Mouse (Mus musculus): ENCODE results near the gene Il20. TPM values are rescaled to one million over a fixed set of nuclear protein-coding genes. Genes with fewer than 3 reads are reported as not detected.

Il20 gene
- polyA plus RNA-seq (2011; ENCODE audit: insufficient read length, low read depth, missing spikeins) = not detected in 2 replicates

DNA sequence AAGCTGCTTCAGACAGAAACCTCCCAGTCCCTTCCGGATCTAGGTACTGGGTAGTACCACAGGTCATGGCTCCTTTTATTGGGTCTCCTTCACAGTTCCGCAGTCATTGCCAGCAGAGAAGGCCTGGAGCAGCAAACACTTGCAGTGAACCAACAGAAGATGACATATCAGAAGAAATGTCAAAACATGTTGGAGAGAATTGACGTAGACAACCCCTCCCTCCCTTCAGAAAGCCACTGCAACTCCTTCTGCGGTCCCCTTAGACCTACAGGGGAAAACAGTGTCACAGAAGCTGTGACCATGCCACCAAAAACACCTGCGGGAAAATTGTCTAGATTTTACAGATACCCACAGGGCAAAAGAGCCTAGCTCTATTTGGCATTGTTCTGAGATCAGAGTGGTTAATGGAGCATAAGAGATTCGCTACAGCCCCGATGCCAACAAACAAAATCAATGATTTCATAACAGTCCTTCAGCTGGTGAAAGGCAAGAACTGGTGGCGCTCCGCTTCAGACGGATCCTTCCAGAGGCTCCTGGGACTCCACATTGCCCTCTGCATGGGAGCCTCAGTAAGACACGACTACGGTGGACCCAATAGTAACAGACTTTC lies at the start of gene Il20:
Gene Il20 (minus strand): TSS at position 51 of the 610 bp plus-strand sequence.
- Histone ChIP-seq H3K4me3 (ENCODE audit: insufficient read depth, low read length) (no peak within 1 kb of the TSS), H3K27ac (ENCODE audit: insufficient read depth, low read length) (no peak within 1 kb of the TSS), H3K4me1 (ENCODE audit: control insufficient read depth, insufficient read depth, low read length) (no peaks in the 10 kb centered on the region)
- no peak for TF ChIP-seq CTCF (IDR thresholded peaks at IDR 0.05; ENCODE audit: borderline replicate concordance, insufficient read depth, low read length)
- TF ChIP-seq POLR2A (IDR thresholded peaks at IDR 0.05; ENCODE audit: low read depth, low read length) = no peak

DNA sequence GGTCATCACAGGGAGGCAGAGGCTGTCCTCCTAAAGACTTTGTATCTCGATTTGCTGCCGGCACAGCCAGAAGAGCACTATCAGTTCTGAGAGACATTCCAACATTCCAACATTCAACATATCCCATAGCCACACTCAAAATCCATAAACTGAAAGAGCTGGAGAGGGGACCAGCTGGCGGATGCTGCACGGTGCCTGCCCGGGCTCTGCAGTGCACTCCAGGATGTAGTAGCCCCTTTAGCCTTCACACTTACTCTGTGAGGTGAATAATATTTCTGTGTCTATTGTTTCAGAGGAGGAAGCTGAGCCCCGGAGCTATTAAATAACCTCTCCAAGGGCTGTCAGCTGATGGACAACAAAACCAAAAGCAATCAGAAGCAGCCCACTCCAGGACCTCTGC lies 35.7 kb upstream of the Il20 start:
- H3K4me1 ChIP-seq (ENCODE audit: control insufficient read depth, insufficient read depth, low read length) = no peaks in the 10 kb centered on the region
- H3K4me3 ChIP-seq (ENCODE audit: insufficient read depth, low read length) = no peak overlapping the region
- TF ChIP-seq POLR2A (IDR thresholded peaks at IDR 0.05; ENCODE audit: low read depth, low read length) (no peak), CTCF (IDR thresholded peaks at IDR 0.05; ENCODE audit: borderline replicate concordance, insufficient read depth, low read length) (no peak)
- no peak overlapping the region for H3K27ac ChIP-seq (ENCODE audit: insufficient read depth, low read length)

DNA sequence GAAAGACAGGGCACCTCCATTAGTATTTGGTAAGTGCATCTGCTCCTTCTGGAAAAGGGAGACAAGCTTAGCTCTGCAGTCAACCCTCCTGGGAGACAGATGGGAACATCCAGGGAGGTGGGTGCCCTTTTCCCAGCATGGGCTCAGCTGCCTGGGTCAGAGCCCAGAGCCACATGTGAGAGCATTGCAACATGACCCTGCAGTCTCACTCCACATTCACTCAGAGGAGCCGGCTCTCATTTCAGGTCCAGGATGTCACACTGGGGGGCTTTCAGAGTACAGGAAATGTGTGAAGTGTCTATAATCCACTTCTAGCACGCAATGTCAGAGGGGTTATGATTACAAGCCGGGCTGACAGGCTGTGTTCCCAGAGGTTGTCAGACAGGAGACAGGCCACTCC lies 30.6 kb upstream of the Il20 start:
- TF ChIP-seq CTCF (IDR thresholded peaks at IDR 0.05; ENCODE audit: borderline replicate concordance, insufficient read depth, low read length) (no peak), POLR2A (IDR thresholded peaks at IDR 0.05; ENCODE audit: low read depth, low read length) (no peak)
- Histone ChIP-seq H3K27ac (ENCODE audit: insufficient read depth, low read length) (no peak overlapping the region), H3K4me3 (ENCODE audit: insufficient read depth, low read length) (no peak overlapping the region), H3K4me1 (ENCODE audit: control insufficient read depth, insufficient read depth, low read length) (no peaks in the 10 kb centered on the region)

GRCm38 (mm10) chr1:130940065-130940687 lies 28.9 kb upstream of the Il20 start, which contains the start of gene Il19:
Gene Il19, minus strand, starts transcription at chr1:130940115.
- TF ChIP-seq CTCF (IDR thresholded peaks at IDR 0.05; ENCODE audit: borderline replicate concordance, insufficient read depth, low read length) (no peak), POLR2A (IDR thresholded peaks at IDR 0.05; ENCODE audit: low read depth, low read length) (no peak)
- H3K4me1 ChIP-seq (ENCODE audit: control insufficient read depth, insufficient read depth, low read length) = no peaks in the 10 kb centered on the region
- no peak within 1 kb of the TSS for H3K27ac ChIP-seq (ENCODE audit: insufficient read depth, low read length)
- H3K4me3 ChIP-seq (ENCODE audit: insufficient read depth, low read length) = no peak within 1 kb of the TSS

DNA sequence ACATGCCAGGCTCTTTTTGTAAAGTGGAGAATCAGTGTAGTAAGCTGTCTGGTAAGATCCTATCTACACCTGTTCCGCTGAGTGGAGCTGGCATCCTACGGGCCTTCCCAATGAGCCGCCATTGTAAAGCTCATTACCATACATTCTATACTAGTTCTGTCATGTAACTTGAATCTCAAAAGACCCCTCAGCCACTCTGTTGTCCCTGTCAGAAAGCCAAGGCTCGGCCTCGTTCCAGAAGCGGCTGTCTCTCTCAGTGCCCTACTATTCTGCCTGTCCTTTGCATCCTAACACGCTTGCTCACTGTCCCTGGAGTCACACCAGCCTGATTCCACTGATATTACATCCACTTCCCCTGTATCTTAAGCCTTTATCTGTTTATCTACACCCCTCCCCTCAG lies 26.9 kb upstream of the Il20 start:
- Histone ChIP-seq H3K27ac (ENCODE audit: insufficient read depth, low read length) (no peak overlapping the region), H3K4me3 (ENCODE audit: insufficient read depth, low read length) (no peak overlapping the region), H3K4me1 (ENCODE audit: control insufficient read depth, insufficient read depth, low read length) (no peaks in the 10 kb centered on the region)
- no peak for TF ChIP-seq CTCF (IDR thresholded peaks at IDR 0.05; ENCODE audit: borderline replicate concordance, insufficient read depth, low read length)
- TF ChIP-seq POLR2A (IDR thresholded peaks at IDR 0.05; ENCODE audit: low read depth, low read length) = no peak

DNA sequence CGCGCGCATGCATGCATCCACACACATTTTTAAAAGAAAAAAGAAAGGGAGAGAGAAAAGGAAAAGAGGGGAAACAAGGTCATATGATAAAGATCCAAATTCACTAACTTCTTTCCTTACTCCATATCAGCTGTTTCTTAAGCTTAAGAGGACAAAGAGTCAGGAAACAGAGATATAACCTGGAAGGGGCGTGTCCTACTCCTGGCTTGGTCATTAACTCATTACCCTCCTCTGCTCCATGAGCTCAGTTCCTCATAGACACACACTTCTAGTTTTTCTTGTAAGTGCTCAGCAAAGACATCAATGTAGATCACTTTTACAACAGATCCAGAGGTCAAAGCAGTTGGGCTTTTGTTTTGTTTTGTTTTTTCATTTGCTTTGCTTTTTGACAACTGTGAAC lies 25.9 kb upstream of the Il20 start:
- H3K4me1 ChIP-seq (ENCODE audit: control insufficient read depth, insufficient read depth, low read length) = no peaks in the 10 kb centered on the region
- H3K4me3 ChIP-seq (ENCODE audit: insufficient read depth, low read length) = no peak overlapping the region
- H3K27ac ChIP-seq (ENCODE audit: insufficient read depth, low read length) = no peak overlapping the region
- no peak for TF ChIP-seq CTCF (IDR thresholded peaks at IDR 0.05; ENCODE audit: borderline replicate concordance, insufficient read depth, low read length)
- TF ChIP-seq POLR2A (IDR thresholded peaks at IDR 0.05; ENCODE audit: low read depth, low read length) = no peak

DNA sequence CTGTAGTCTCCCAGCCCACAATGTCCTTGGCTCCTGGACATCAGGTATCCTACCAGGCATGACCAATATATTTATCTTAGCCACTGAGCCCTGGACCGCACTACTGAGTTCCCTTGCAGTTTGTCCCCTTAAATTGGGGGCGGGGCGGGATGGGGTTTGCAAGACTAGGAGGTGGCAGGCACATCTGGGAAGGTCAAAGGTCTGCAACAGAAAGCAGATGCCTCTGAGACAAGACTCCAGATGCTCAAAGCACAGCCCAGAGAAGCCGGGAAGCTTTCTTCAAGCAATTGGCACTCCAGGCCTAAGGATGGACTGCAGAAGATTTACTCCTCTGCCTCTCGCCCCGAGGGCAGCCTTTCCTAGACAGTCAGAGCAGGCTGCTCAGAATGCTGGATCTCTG lies 25.1 kb upstream of the Il20 start:
- no peak overlapping the region for H3K4me3 ChIP-seq (ENCODE audit: insufficient read depth, low read length)
- no peak for TF ChIP-seq POLR2A (IDR thresholded peaks at IDR 0.05; ENCODE audit: low read depth, low read length)
- no peaks in the 10 kb centered on the region for H3K4me1 ChIP-seq (ENCODE audit: control insufficient read depth, insufficient read depth, low read length)
- no peak overlapping the region for H3K27ac ChIP-seq (ENCODE audit: insufficient read depth, low read length)

DNA sequence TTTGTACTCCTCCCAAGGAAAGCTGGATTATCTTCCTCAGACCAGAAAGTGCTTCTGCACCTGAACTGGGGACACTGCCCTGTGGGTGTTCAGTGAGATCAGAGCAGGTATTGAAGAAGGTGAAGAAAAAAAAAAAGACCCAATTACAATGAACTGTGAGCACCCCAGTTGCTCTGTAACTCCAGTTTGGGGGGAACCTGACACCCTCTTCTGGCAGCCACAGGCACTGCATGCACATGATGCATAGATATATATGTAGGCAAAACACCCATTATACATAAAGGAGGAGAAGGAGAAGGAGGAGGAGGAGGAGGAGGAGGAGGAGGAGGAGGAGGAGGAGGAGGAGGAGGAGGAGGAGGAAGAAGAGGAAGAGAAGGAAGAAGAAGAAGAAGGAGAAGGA lies 15.2 kb upstream of the Il20 start:
- H3K4me3 ChIP-seq (ENCODE audit: insufficient read depth, low read length) = no peak overlapping the region
- no peaks in the 10 kb centered on the region for H3K4me1 ChIP-seq (ENCODE audit: control insufficient read depth, insufficient read depth, low read length)
- no peak overlapping the region for H3K27ac ChIP-seq (ENCODE audit: insufficient read depth, low read length)
- TF ChIP-seq POLR2A (IDR thresholded peaks at IDR 0.05; ENCODE audit: low read depth, low read length) (no peak), CTCF (IDR thresholded peaks at IDR 0.05; ENCODE audit: borderline replicate concordance, insufficient read depth, low read length) (no peak)

GRCm38 (mm10) chr1:130918323-130918980 lies 7.2 kb upstream of the Il20 start:
- H3K27ac ChIP-seq (ENCODE audit: insufficient read depth, low read length) = no peak overlapping the region
- no peak for TF ChIP-seq CTCF (IDR thresholded peaks at IDR 0.05; ENCODE audit: borderline replicate concordance, insufficient read depth, low read length)
- TF ChIP-seq POLR2A (IDR thresholded peaks at IDR 0.05; ENCODE audit: low read depth, low read length) = no peak
- no peak overlapping the region for H3K4me3 ChIP-seq (ENCODE audit: insufficient read depth, low read length)
- H3K4me1 ChIP-seq (ENCODE audit: control insufficient read depth, insufficient read depth, low read length) = no peaks in the 10 kb centered on the region

DNA sequence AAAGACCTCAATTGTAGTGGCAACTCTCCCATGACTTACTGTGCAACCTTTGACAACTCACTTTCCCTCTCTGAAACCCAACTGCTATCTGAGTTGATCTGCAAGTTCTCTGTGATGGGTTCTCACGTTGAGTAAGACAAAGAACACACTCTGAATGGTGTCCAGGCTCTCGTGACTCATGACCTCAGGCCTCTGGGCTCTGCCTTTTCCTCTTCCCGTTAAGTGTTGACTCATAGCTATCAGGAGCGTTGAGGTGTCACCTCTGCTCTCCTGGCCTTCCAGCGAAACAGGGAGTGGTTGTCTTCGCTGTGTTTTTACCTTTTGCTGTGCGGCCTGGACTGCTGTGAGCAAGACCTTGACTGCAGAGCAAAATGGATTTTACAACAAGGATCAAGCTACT lies 8.7 kb downstream of the Il20 start:
- Histone ChIP-seq H3K27ac (ENCODE audit: insufficient read depth, low read length) (no peak overlapping the region), H3K4me3 (ENCODE audit: insufficient read depth, low read length) (no peak overlapping the region), H3K4me1 (ENCODE audit: control insufficient read depth, insufficient read depth, low read length) (no peaks in the 10 kb centered on the region)
- no peak for TF ChIP-seq CTCF (IDR thresholded peaks at IDR 0.05; ENCODE audit: borderline replicate concordance, insufficient read depth, low read length)
- no peak for TF ChIP-seq POLR2A (IDR thresholded peaks at IDR 0.05; ENCODE audit: low read depth, low read length)
